Mouse (Mus musculus): Measurements from ENCODE around the gene Pdrg1. TPM values are rescaled to one million over a fixed set of nuclear protein-coding genes. Genes with fewer than 3 reads are reported as not detected.

Pdrg1 gene
- polyA plus RNA-seq, 1 experiment from 2014 or later, result 78.2 TPM

GRCm38 (mm10) chr2:153043886-153044285, 28.7 kb upstream of the Pdrg1 start:
- no peaks in the 10 kb centered on the region; a peak in 1 of 4 replicates for H3K4me1 ChIP-seq (ENCODE audit: control insufficient read depth in 2 of 2, insufficient read depth in 2 of 2, low read length in 2 of 2)
- H3K4me2 ChIP-seq (ENCODE audit: low read length), result no peak overlapping the region
- no peak for ATAC-seq (ENCODE audit: insufficient number of reproducible peaks, insufficient read depth, low FRiP score, low read depth)
- no peak overlapping the region for H3K9ac ChIP-seq (ENCODE audit: low read length)
- WGBS, result 46% methylated on average over 3 of the region's 3 CpGs
- no peaks in the 10 kb centered on the region for H3K9me3 ChIP-seq (ENCODE audit: control insufficient read depth, low read length)
- H3K4me3 ChIP-seq (ENCODE audit: control insufficient read depth in 1 of 2, insufficient read depth in 1 of 2, low read depth in 1 of 2, low read length in 2 of 2), result no peak overlapping the region
- no peaks in the 10 kb centered on the region for H3K27me3 ChIP-seq (ENCODE audit: control insufficient read depth, insufficient read depth, low read length)
- H3K27ac ChIP-seq (replicated peaks in 1 of 2; ENCODE audit: control insufficient read depth in 1 of 2, insufficient read depth in 1 of 2, low read depth in 2 of 2, low read length in 2 of 2), result no peak overlapping the region
- H3K36me3 ChIP-seq (ENCODE audit: control insufficient read depth, insufficient read depth, low read length), result no peaks in the 10 kb centered on the region

DNA sequence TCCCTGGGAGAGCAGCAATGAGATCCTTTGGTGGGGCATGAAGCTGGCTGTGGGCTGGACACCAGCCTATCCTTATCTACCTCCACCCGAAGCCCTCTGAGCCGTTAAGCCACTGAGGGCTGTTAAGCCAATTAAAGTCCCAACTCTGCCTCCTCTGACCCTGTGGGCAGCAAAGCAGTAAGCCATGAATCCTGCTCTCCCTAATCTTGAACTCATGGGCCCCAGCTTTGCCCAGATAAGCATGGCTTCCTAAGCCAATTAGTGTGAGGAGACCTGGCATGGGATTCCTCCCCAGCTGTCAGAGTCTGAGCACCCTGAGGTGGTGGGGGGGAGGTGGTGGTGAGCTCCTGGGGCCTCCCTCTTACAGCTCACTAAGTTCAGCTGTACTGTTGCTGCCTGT, 21.5 kb upstream of the Pdrg1 start:
- Histone ChIP-seq H3K36me3 (ENCODE audit: control insufficient read depth, insufficient read depth, low read length) (no peaks in the 10 kb centered on the region), H3K9me3 (ENCODE audit: control insufficient read depth, low read length) (no peaks in the 10 kb centered on the region), H3K9ac (ENCODE audit: low read length) (no peak overlapping the region), H3K4me2 (ENCODE audit: low read length) (no peak overlapping the region), H3K4me3 (ENCODE audit: control insufficient read depth in 1 of 2, insufficient read depth in 1 of 2, low read depth in 1 of 2, low read length in 2 of 2) (no peak overlapping the region), H3K27ac (replicated peaks in 1 of 2; ENCODE audit: control insufficient read depth in 1 of 2, insufficient read depth in 1 of 2, low read depth in 2 of 2, low read length in 2 of 2) (no peak overlapping the region), H3K4me1 (ENCODE audit: control insufficient read depth in 2 of 2, insufficient read depth in 2 of 2, low read length in 2 of 2) (peaks cover 0 to 4% of the 10 kb centered on the region in 2 experiments; a peak in 1 of 4 replicates), H3K27me3 (ENCODE audit: control insufficient read depth, insufficient read depth, low read length) (peaks cover 53% of the 10 kb centered on the region)
- WGBS, result 0% methylated on average over 2 of the region's 2 CpGs
- ATAC-seq (ENCODE audit: insufficient number of reproducible peaks, insufficient read depth, low FRiP score, low read depth), result no peak

- no peak overlapping the region for H3K4me2 ChIP-seq (ENCODE audit: low read length)
- H3K27me3 ChIP-seq (ENCODE audit: control insufficient read depth, insufficient read depth, low read length), result peaks cover 81% of the 10 kb centered on the region
- H3K36me3 ChIP-seq (ENCODE audit: control insufficient read depth, insufficient read depth, low read length), result no peaks in the 10 kb centered on the region
- H3K4me3 ChIP-seq (ENCODE audit: control insufficient read depth in 1 of 2, insufficient read depth in 1 of 2, low read depth in 1 of 2, low read length in 2 of 2), result no peak overlapping the region
- 60% methylated on average over 5 of the region's 5 CpGs for WGBS
- peaks cover 0 to 4% of the 10 kb centered on the region in 2 experiments; a peak in 1 of 4 replicates for H3K4me1 ChIP-seq (ENCODE audit: control insufficient read depth in 2 of 2, insufficient read depth in 2 of 2, low read length in 2 of 2)
- H3K9me3 ChIP-seq (ENCODE audit: control insufficient read depth, low read length), result no peaks in the 10 kb centered on the region
- no peak overlapping the region for H3K27ac ChIP-seq (replicated peaks in 1 of 2; ENCODE audit: control insufficient read depth in 1 of 2, insufficient read depth in 1 of 2, low read depth in 2 of 2, low read length in 2 of 2)
- H3K9ac ChIP-seq (ENCODE audit: low read length), result no peak overlapping the region
- ATAC-seq (ENCODE audit: insufficient number of reproducible peaks, insufficient read depth, low FRiP score, low read depth), result no peak
These were observed 18.5 kb upstream of the Pdrg1 start for GRCm38 (mm10) chr2:153033545-153034230.

- ATAC-seq (ENCODE audit: insufficient number of reproducible peaks, insufficient read depth, low FRiP score, low read depth), result no peak
- Histone ChIP-seq H3K27ac (replicated peaks in 1 of 2; ENCODE audit: control insufficient read depth in 1 of 2, insufficient read depth in 1 of 2, low read depth in 2 of 2, low read length in 2 of 2) (no peak overlapping the region), H3K27me3 (ENCODE audit: control insufficient read depth, insufficient read depth, low read length) (peaks cover 83% of the 10 kb centered on the region), H3K4me3 (ENCODE audit: control insufficient read depth in 1 of 2, insufficient read depth in 1 of 2, low read depth in 1 of 2, low read length in 2 of 2) (no peak overlapping the region), H3K4me2 (ENCODE audit: low read length) (no peak overlapping the region), H3K9ac (ENCODE audit: low read length) (no peak overlapping the region), H3K4me1 (ENCODE audit: control insufficient read depth in 2 of 2, insufficient read depth in 2 of 2, low read length in 2 of 2) (peaks cover 0 to 4% of the 10 kb centered on the region in 2 experiments; a peak in 1 of 4 replicates), H3K9me3 (ENCODE audit: control insufficient read depth, low read length) (no peaks in the 10 kb centered on the region), H3K36me3 (ENCODE audit: control insufficient read depth, insufficient read depth, low read length) (no peaks in the 10 kb centered on the region)
- 13% methylated on average over 4 of the region's 4 CpGs for WGBS
These were observed 17.7 kb upstream of the Pdrg1 start for GRCm38 (mm10) chr2:153032973-153033372.

DNA sequence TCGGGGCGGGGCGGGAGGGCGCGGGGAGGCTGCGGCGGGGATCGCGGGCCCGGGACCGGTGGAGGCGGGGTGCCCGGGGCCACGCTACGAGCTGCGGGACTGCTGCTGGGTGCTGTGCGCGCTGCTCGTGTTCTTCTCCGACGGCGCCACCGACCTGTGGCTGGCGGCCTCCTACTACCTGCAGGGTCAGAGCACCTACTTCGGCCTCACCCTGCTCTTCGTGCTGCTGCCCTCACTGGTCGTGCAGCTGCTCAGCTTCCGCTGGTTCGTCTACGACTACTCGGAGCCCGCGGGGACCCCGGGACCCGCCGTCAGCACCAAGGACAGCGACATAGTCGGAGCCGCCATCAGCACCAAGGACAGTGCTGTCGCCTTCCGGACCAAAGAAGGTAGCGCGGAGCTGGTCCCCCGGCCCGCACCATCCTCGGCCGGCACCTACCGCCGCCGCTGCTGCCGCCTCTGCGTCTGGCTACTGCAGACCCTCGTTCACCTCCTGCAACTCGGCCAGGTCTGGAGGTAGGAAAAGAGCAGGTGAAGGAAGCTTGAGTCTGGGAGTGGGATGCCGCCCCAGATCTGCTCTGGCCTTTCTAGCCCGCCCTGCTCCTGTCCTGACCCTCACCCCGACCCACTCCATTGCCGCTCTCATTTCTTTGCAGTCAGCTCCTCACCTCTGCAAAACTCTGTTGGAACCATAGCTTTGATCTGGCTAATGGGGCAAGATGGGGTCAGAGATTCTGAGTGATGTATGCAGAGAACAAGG, 17.0 kb upstream of the Pdrg1 start:
- peaks cover 81% of the 10 kb centered on the region for H3K27me3 ChIP-seq (ENCODE audit: control insufficient read depth, insufficient read depth, low read length)
- H3K9me3 ChIP-seq (ENCODE audit: control insufficient read depth, low read length), result no peaks in the 10 kb centered on the region
- peak overlapping the region; percentile 29 to 36; a peak in 3 of 4 replicates for H3K4me3 ChIP-seq (ENCODE audit: control insufficient read depth in 1 of 2, insufficient read depth in 1 of 2, low read depth in 1 of 2, low read length in 2 of 2)
- no peaks in the 10 kb centered on the region for H3K36me3 ChIP-seq (ENCODE audit: control insufficient read depth, insufficient read depth, low read length)
- peaks cover 0 to 4% of the 10 kb centered on the region in 2 experiments; a peak in 1 of 4 replicates for H3K4me1 ChIP-seq (ENCODE audit: control insufficient read depth in 2 of 2, insufficient read depth in 2 of 2, low read length in 2 of 2)
- H3K9ac ChIP-seq (ENCODE audit: low read length), result no peak overlapping the region
- H3K27ac ChIP-seq (replicated peaks in 1 of 2; ENCODE audit: control insufficient read depth in 1 of 2, insufficient read depth in 1 of 2, low read depth in 2 of 2, low read length in 2 of 2), result no peak overlapping the region
- peak; percentile 50 for ATAC-seq (ENCODE audit: insufficient number of reproducible peaks, insufficient read depth, low FRiP score, low read depth)
- 2% methylated on average over 43 of the region's 58 CpGs for WGBS
- peak overlapping the region; percentile 72 for H3K4me2 ChIP-seq (ENCODE audit: low read length)

GRCm38 (mm10) chr2:153031126-153032082, 16.2 kb upstream of the Pdrg1 start, which contains the start of gene Xkr7:
Xkr7 (plus strand) TSS chr2:153031852.
- H3K9ac ChIP-seq (ENCODE audit: low read length), result no peak within 1 kb of the TSS
- ATAC-seq (ENCODE audit: insufficient number of reproducible peaks, insufficient read depth, low FRiP score, low read depth), result 0 out of 2 replicates have a peak, but pooled peaks have one; percentile 21

DNA sequence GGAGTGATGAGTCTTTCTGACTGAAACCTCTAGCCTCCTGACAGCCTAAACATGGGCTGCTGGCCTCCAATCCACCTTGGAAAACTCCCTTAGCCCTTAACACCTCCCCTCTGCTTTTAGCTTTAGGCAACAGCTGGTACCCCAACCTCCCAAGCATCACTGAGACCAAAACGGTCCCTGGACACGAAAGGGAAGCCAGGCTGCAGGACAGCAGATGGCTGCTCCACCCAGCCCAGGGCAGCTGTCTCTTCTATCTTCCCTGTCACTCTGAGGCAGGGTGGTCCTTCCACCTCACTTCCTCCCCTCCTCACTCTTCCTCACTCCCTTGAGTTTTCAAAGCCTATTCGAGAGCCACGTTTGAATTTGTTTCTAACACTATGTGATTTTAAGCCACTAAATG, 15.2 kb upstream of the Pdrg1 start:
- no peak for ATAC-seq (ENCODE audit: insufficient number of reproducible peaks, insufficient read depth, low FRiP score, low read depth)
- no peak overlapping the region for H3K9ac ChIP-seq (ENCODE audit: low read length)
- H3K36me3 ChIP-seq (ENCODE audit: control insufficient read depth, insufficient read depth, low read length), result no peaks in the 10 kb centered on the region
- H3K4me2 ChIP-seq (ENCODE audit: low read length), result no peak overlapping the region
- H3K27me3 ChIP-seq (ENCODE audit: control insufficient read depth, insufficient read depth, low read length), result peaks cover 76% of the 10 kb centered on the region
- H3K9me3 ChIP-seq (ENCODE audit: control insufficient read depth, low read length), result no peaks in the 10 kb centered on the region
- H3K4me1 ChIP-seq (ENCODE audit: control insufficient read depth in 2 of 2, insufficient read depth in 2 of 2, low read length in 2 of 2), result peaks cover 0 to 4% of the 10 kb centered on the region in 2 experiments; a peak in 1 of 4 replicates
- H3K4me3 ChIP-seq (ENCODE audit: control insufficient read depth in 1 of 2, insufficient read depth in 1 of 2, low read depth in 1 of 2, low read length in 2 of 2), result no peak overlapping the region
- WGBS, result 21% methylated on average over 4 of the region's 4 CpGs
- no peak overlapping the region for H3K27ac ChIP-seq (replicated peaks in 1 of 2; ENCODE audit: control insufficient read depth in 1 of 2, insufficient read depth in 1 of 2, low read depth in 2 of 2, low read length in 2 of 2)

More at GRCm38 (mm10) chr2:153031126-153032082, 16.2 kb upstream of the Pdrg1 start, which contains the start of gene Xkr7:
- Histone ChIP-seq H3K4me1 (ENCODE audit: control insufficient read depth in 2 of 2, insufficient read depth in 2 of 2, low read length in 2 of 2) (peaks cover 0 to 4% of the 10 kb centered on the region in 2 experiments; a peak in 1 of 4 replicates), H3K36me3 (ENCODE audit: control insufficient read depth, insufficient read depth, low read length) (no peaks in the 10 kb centered on the region), H3K4me3 (ENCODE audit: control insufficient read depth in 1 of 2, insufficient read depth in 1 of 2, low read depth in 1 of 2, low read length in 2 of 2) (peak within 1 kb of the TSS; percentile 29 to 36; a peak in 3 of 4 replicates), H3K27me3 (ENCODE audit: control insufficient read depth, insufficient read depth, low read length) (peaks cover 81% of the 10 kb centered on the region), H3K27ac (replicated peaks in 1 of 2; ENCODE audit: control insufficient read depth in 1 of 2, insufficient read depth in 1 of 2, low read depth in 2 of 2, low read length in 2 of 2) (no peak within 1 kb of the TSS), H3K9me3 (ENCODE audit: control insufficient read depth, low read length) (no peaks in the 10 kb centered on the region), H3K4me2 (ENCODE audit: low read length) (peak within 1 kb of the TSS; percentile 72)
- WGBS, result 3% methylated on average over 48 of the region's 54 CpGs

Measured in heart, embryonic 14.5 days (tissue).